8 mouse cellular contexts compared by ENCODE assay signal in genomic region chr8:109436830-109437567, GRCm38 (mm10). TPM values are rescaled to one million over a fixed set of nuclear protein-coding genes. Genes with fewer than 3 reads are reported as not detected.
DNase-seq lines count a peak whose midpoint lies in the region; ATAC-seq and TF ChIP-seq lines count a peak whose summit lies in the region.

No protein-coding gene starts in this region.

- H3K4me1 ChIP-seq in heart, embryonic 14.5 days (ENCODE audit: control insufficient read depth in 2 of 2, insufficient read depth in 2 of 2, low read length in 2 of 2): peaks cover 0 to 2% of the 10 kb centered on the region in 2 experiments; a peak in 2 of 4 replicates
- peaks cover 6% of the 10 kb centered on the region for H3K4me1 ChIP-seq in forebrain, embryonic 16.5 days (replicated peaks; ENCODE audit: control insufficient read depth, insufficient read depth, low read length)
- peaks cover 6% of the 10 kb centered on the region; the same call in 1 of the 2 replicates for H3K4me1 ChIP-seq in midbrain, postnatal 0 days (ENCODE audit: insufficient read depth, low read length)

- H3K36me3 ChIP-seq in heart, embryonic 14.5 days (ENCODE audit: control insufficient read depth, insufficient read depth, low read length): no peaks in the 10 kb centered on the region
- no peaks in the 10 kb centered on the region for H3K36me3 ChIP-seq in forebrain, embryonic 16.5 days (ENCODE audit: control insufficient read depth, insufficient read depth)
- H3K36me3 ChIP-seq in midbrain, postnatal 0 days (ENCODE audit: insufficient read depth, low read length): no peaks in the 10 kb centered on the region

- no peak for TF ChIP-seq CTCF in midbrain, postnatal 0 days (IDR thresholded peaks at IDR 0.05)

- H3K4me2 ChIP-seq in heart, embryonic 14.5 days (ENCODE audit: low read length): peak overlapping the region; percentile 39; the same call in 1 of the 2 replicates
- peak overlapping the region; percentile 59 for H3K4me2 ChIP-seq in forebrain, embryonic 16.5 days (ENCODE audit: low read length)
- peak overlapping the region; percentile 51 for H3K4me2 ChIP-seq in midbrain, postnatal 0 days (ENCODE audit: low read depth, low read length, poor library complexity, severe bottlenecking)

- no peaks in the 10 kb centered on the region for H3K27me3 ChIP-seq in heart, embryonic 14.5 days (ENCODE audit: control insufficient read depth, insufficient read depth, low read length)
- no peaks in the 10 kb centered on the region for H3K27me3 ChIP-seq in forebrain, embryonic 16.5 days (replicated peaks; ENCODE audit: control insufficient read depth, insufficient read depth, low read length)
- H3K27me3 ChIP-seq in midbrain, postnatal 0 days (ENCODE audit: insufficient read depth, low read length): no peaks in the 10 kb centered on the region

- DNase-seq in heart, adult 8-10 months (ENCODE audit: low spot score): no peak
- peak; percentile 47 for DNase-seq in brain, adult 2 months (ENCODE audit: low read depth, low spot score)
- peak; percentile 72 to 82 for DNase-seq in kidney, postnatal 4 days
- peak; percentile 65 for DNase-seq in midbrain, postnatal 0 days (ENCODE audit: low spot score)
- no peak for DNase-seq in thymus, postnatal 0 days (ENCODE audit: low spot score)
- DNase-seq in spleen, adult 18-20 months: no peak

- peak overlapping the region in 1 of 2 experiments; percentile 1; a peak in 1 of 4 replicates for H3K4me3 ChIP-seq in heart, embryonic 14.5 days (ENCODE audit: control insufficient read depth in 1 of 2, insufficient read depth in 1 of 2, low read depth in 1 of 2, low read length in 2 of 2)
- peak overlapping the region; percentile 35 for H3K4me3 ChIP-seq in forebrain, embryonic 16.5 days (replicated peaks; ENCODE audit: low read length)
- H3K4me3 ChIP-seq in midbrain, postnatal 0 days (ENCODE audit: low read depth, low read length): peak overlapping the region; percentile 25

- no peaks in the 10 kb centered on the region for H3K9me3 ChIP-seq in heart, embryonic 14.5 days (ENCODE audit: control insufficient read depth, low read length)
- no peaks in the 10 kb centered on the region for H3K9me3 ChIP-seq in forebrain, embryonic 16.5 days (ENCODE audit: control insufficient read depth, low read length)
- no peaks in the 10 kb centered on the region for H3K9me3 ChIP-seq in midbrain, postnatal 0 days (ENCODE audit: low read length)

- 57% methylated on average over 19 of the region's 19 CpGs for WGBS in heart, embryonic 14.5 days
- WGBS in forebrain, embryonic 16.5 days: 4% methylated on average over 19 of the region's 19 CpGs
- 7% methylated on average over 19 of the region's 19 CpGs for WGBS in midbrain, postnatal 0 days

- H3K9ac ChIP-seq in heart, embryonic 14.5 days (ENCODE audit: low read length): no peak overlapping the region
- H3K9ac ChIP-seq in forebrain, embryonic 16.5 days (replicated peaks; ENCODE audit: low read depth, low read length): peak overlapping the region; percentile 51
- H3K9ac ChIP-seq in midbrain, postnatal 0 days (replicated peaks; ENCODE audit: low read length, poor library complexity, severe bottlenecking): peak overlapping the region; percentile 50

- H3K27ac ChIP-seq in heart, embryonic 14.5 days (replicated peaks in 1 of 2; ENCODE audit: control insufficient read depth in 1 of 2, insufficient read depth in 1 of 2, low read depth in 2 of 2, low read length in 2 of 2): no peak overlapping the region
- H3K27ac ChIP-seq in forebrain, embryonic 16.5 days (ENCODE audit: low read length): peak overlapping the region; percentile 87
- peak overlapping the region; percentile 65 for H3K27ac ChIP-seq in midbrain, postnatal 0 days (ENCODE audit: low read depth, low read length)

- no peak for ATAC-seq in heart, embryonic 14.5 days (ENCODE audit: insufficient number of reproducible peaks, insufficient read depth, low FRiP score, low read depth)
- ATAC-seq in forebrain, embryonic 16.5 days: peak; percentile 91
- ATAC-seq in midbrain, postnatal 0 days (ENCODE audit: low FRiP score): 0 out of 2 replicates have a peak, but pooled peaks have one; percentile 34

RNA-seq across cellular contexts. Expression of gene Pmfbp1, which starts 56.8 kb away (rescaled TPM):
- polyA plus RNA-seq in heart, embryonic 14.5 days (2014; fragmentation: Nextera tagmentation; extraction: Ambion mirVana): 0.09 and 0.15 TPM in 2 replicates
- total RNA-seq in heart, adult 8-10 months (2022): not detected
- polyA plus RNA-seq in forebrain, embryonic 16.5 days (2015; fragmentation: Nextera tagmentation; extraction: Ambion mirVana): 0.06 and 0.18 TPM in 2 replicates
- total RNA-seq in midbrain, postnatal 0 days (2014; rRNA removed): 2.2 and 2.7 TPM in 2 replicates
- 1.2 TPM in 2 replicates for polyA plus RNA-seq in midbrain, postnatal 0 days (2015; fragmentation: Nextera tagmentation; extraction: Ambion mirVana)
- polyA plus RNA-seq in thymus, postnatal 0 days (2015; fragmentation: Nextera tagmentation; extraction: Ambion mirVana): not detected in 2 replicates

Comparison
In these comparisons a context has a peak if more than half of its experiments do, and no peak if none do; other contexts are left out.
1. H3K27ac ChIP-seq: peak in forebrain, embryonic 16.5 days (single experiment) and midbrain, postnatal 0 days (single experiment); none in heart, embryonic 14.5 days (0 of 2).
2. DNase-seq: peak in brain, adult 2 months (single experiment), kidney, postnatal 4 days (2 of 2) and midbrain, postnatal 0 days (single experiment); none in heart, adult 8-10 months (single experiment), thymus, postnatal 0 days (single experiment) and spleen, adult 18-20 months (0 of 2).
3. Peak in every context shown above with its lines, with median percentiles within 50 percentile points of each other: H3K4me2 ChIP-seq.